Mouse (Mus musculus): ENCODE data around the gene Hoxa11. TPM values are rescaled to one million over a fixed set of nuclear protein-coding genes. Genes with fewer than 3 reads are reported as not detected.

Hoxa11 gene
- polyA plus RNA-seq, 1 experiment from 2014 or later = not detected

- WGBS = 3% methylated on average over 22 of the region's 22 CpGs
- no peak overlapping the region for H3K9ac ChIP-seq (replicated peaks)
- ATAC-seq = no peak
- H3K36me3 ChIP-seq = no peaks in the 10 kb centered on the region
- H3K9me3 ChIP-seq = no peaks in the 10 kb centered on the region
- no peak overlapping the region for H3K4me3 ChIP-seq (replicated peaks)
- no peak overlapping the region for H3K27ac ChIP-seq
- H3K27me3 ChIP-seq = peaks cover 99% of the 10 kb centered on the region
- H3K4me1 ChIP-seq (replicated peaks) = no peaks in the 10 kb centered on the region
- no peak overlapping the region for H3K4me2 ChIP-seq (replicated peaks)
These were observed 27.4 kb upstream of the Hoxa11 start for GRCm38 (mm10) chr6:52272766-52273655.

- ATAC-seq = peak; percentile 63
- Histone ChIP-seq H3K4me3 (replicated peaks) (no peak overlapping the region), H3K4me1 (replicated peaks) (no peaks in the 10 kb centered on the region), H3K4me2 (replicated peaks) (no peak overlapping the region), H3K9ac (replicated peaks) (no peak overlapping the region), H3K36me3 (no peaks in the 10 kb centered on the region), H3K27ac (no peak overlapping the region), H3K27me3 (peaks cover 98% of the 10 kb centered on the region), H3K9me3 (no peaks in the 10 kb centered on the region)
- 6% methylated on average over 23 of the region's 23 CpGs for WGBS
These were observed 25.2 kb upstream of the Hoxa11 start for GRCm38 (mm10) chr6:52270494-52271480.

GRCm38 (mm10) chr6:52268756-52269155, 23.1 kb upstream of the Hoxa11 start:
- no peak overlapping the region for H3K4me3 ChIP-seq (replicated peaks)
- no peak overlapping the region for H3K4me2 ChIP-seq (replicated peaks)
- no peaks in the 10 kb centered on the region for H3K4me1 ChIP-seq (replicated peaks)
- ATAC-seq = no peak
- peaks cover 98% of the 10 kb centered on the region for H3K27me3 ChIP-seq
- H3K36me3 ChIP-seq = no peaks in the 10 kb centered on the region
- WGBS = 6% methylated on average over 3 of the region's 3 CpGs
- H3K9ac ChIP-seq (replicated peaks) = no peak overlapping the region
- no peak overlapping the region for H3K27ac ChIP-seq
- H3K9me3 ChIP-seq = no peaks in the 10 kb centered on the region

- Histone ChIP-seq H3K4me2 (replicated peaks) (no peak overlapping the region), H3K36me3 (no peaks in the 10 kb centered on the region), H3K4me3 (replicated peaks) (no peak overlapping the region), H3K9me3 (no peaks in the 10 kb centered on the region), H3K4me1 (replicated peaks) (no peaks in the 10 kb centered on the region), H3K27ac (no peak overlapping the region), H3K27me3 (peaks cover 98% of the 10 kb centered on the region), H3K9ac (replicated peaks) (no peak overlapping the region)
- 1% methylated on average over 7 of the region's 7 CpGs for WGBS
- ATAC-seq = no peak
These were observed 22.7 kb upstream of the Hoxa11 start for GRCm38 (mm10) chr6:52268341-52268740.

- Histone ChIP-seq H3K27me3 (peaks cover 98% of the 10 kb centered on the region), H3K4me2 (replicated peaks) (no peak overlapping the region), H3K9ac (replicated peaks) (no peak overlapping the region), H3K9me3 (no peaks in the 10 kb centered on the region), H3K4me1 (replicated peaks) (no peaks in the 10 kb centered on the region), H3K36me3 (no peaks in the 10 kb centered on the region), H3K27ac (no peak overlapping the region), H3K4me3 (replicated peaks) (no peak overlapping the region)
- WGBS = 2% methylated on average over 3 of the region's 3 CpGs
- ATAC-seq = no peak
These were observed 22.1 kb upstream of the Hoxa11 start for GRCm38 (mm10) chr6:52267691-52268090.

GRCm38 (mm10) chr6:52267221-52267620, 21.6 kb upstream of the Hoxa11 start:
- WGBS = 21% methylated on average over 5 of the region's 5 CpGs
- Histone ChIP-seq H3K36me3 (no peaks in the 10 kb centered on the region), H3K9ac (replicated peaks) (no peak overlapping the region), H3K4me1 (replicated peaks) (no peaks in the 10 kb centered on the region), H3K4me3 (replicated peaks) (no peak overlapping the region), H3K4me2 (replicated peaks) (no peak overlapping the region), H3K27me3 (peaks cover 98% of the 10 kb centered on the region), H3K27ac (no peak overlapping the region), H3K9me3 (no peaks in the 10 kb centered on the region)
- ATAC-seq = no peak

- Histone ChIP-seq H3K27me3 (peaks cover 99% of the 10 kb centered on the region), H3K27ac (no peak overlapping the region), H3K4me3 (replicated peaks) (no peak overlapping the region), H3K4me1 (replicated peaks) (no peaks in the 10 kb centered on the region), H3K9ac (replicated peaks) (no peak overlapping the region), H3K4me2 (replicated peaks) (no peak overlapping the region), H3K9me3 (no peaks in the 10 kb centered on the region), H3K36me3 (no peaks in the 10 kb centered on the region)
- no peak for ATAC-seq
- 3% methylated on average over 9 of the region's 9 CpGs for WGBS
These were observed 21.0 kb upstream of the Hoxa11 start for GRCm38 (mm10) chr6:52266666-52266985.

GRCm38 (mm10) chr6:52265913-52266665, 20.5 kb upstream of the Hoxa11 start:
- no peak for ATAC-seq
- no peak overlapping the region for H3K4me3 ChIP-seq (replicated peaks)
- no peaks in the 10 kb centered on the region for H3K4me1 ChIP-seq (replicated peaks)
- WGBS = under 1% methylated on average over 19 of the region's 19 CpGs
- no peak overlapping the region for H3K27ac ChIP-seq
- no peaks in the 10 kb centered on the region for H3K9me3 ChIP-seq
- H3K4me2 ChIP-seq (replicated peaks) = no peak overlapping the region
- H3K36me3 ChIP-seq = no peaks in the 10 kb centered on the region
- H3K9ac ChIP-seq (replicated peaks) = no peak overlapping the region
- H3K27me3 ChIP-seq = peaks cover 99% of the 10 kb centered on the region

- Histone ChIP-seq H3K36me3 (no peaks in the 10 kb centered on the region), H3K4me3 (replicated peaks) (no peak overlapping the region), H3K4me1 (replicated peaks) (peaks cover 3% of the 10 kb centered on the region; the same call in 1 of the 2 replicates), H3K9me3 (no peaks in the 10 kb centered on the region), H3K27me3 (peaks cover 99% of the 10 kb centered on the region), H3K9ac (replicated peaks) (no peak overlapping the region), H3K27ac (no peak overlapping the region), H3K4me2 (replicated peaks) (no peak overlapping the region)
- no peak for ATAC-seq
- WGBS = under 1% methylated on average over 18 of the region's 18 CpGs
These were observed 19.8 kb upstream of the Hoxa11 start for GRCm38 (mm10) chr6:52265306-52265912.

- H3K27ac ChIP-seq = no peak overlapping the region
- no peak overlapping the region for H3K9ac ChIP-seq (replicated peaks)
- no peaks in the 10 kb centered on the region for H3K9me3 ChIP-seq
- no peak for ATAC-seq
- peaks cover 99% of the 10 kb centered on the region for H3K27me3 ChIP-seq
- H3K4me3 ChIP-seq (replicated peaks) = no peak overlapping the region
- H3K4me1 ChIP-seq (replicated peaks) = peaks cover 6% of the 10 kb centered on the region; the same call in 1 of the 2 replicates
- no peaks in the 10 kb centered on the region for H3K36me3 ChIP-seq
- 5% methylated on average over 5 of the region's 5 CpGs for WGBS
- H3K4me2 ChIP-seq (replicated peaks) = no peak overlapping the region
These were observed 18.6 kb upstream of the Hoxa11 start for GRCm38 (mm10) chr6:52264106-52264790.

GRCm38 (mm10) chr6:52263321-52263585, 17.6 kb upstream of the Hoxa11 start:
- Histone ChIP-seq H3K4me1 (replicated peaks) (peaks cover 6% of the 10 kb centered on the region; the same call in 1 of the 2 replicates), H3K9ac (replicated peaks) (no peak overlapping the region), H3K27ac (no peak overlapping the region), H3K4me3 (replicated peaks) (no peak overlapping the region), H3K27me3 (peaks cover 99% of the 10 kb centered on the region), H3K9me3 (no peaks in the 10 kb centered on the region), H3K36me3 (no peaks in the 10 kb centered on the region), H3K4me2 (replicated peaks) (no peak overlapping the region)
- WGBS = under 1% methylated on average over 6 of the region's 6 CpGs
- ATAC-seq = no peak
